Mouse (Mus musculus): ENCODE measurements around the gene Mup2. TPM values are rescaled to one million over a fixed set of nuclear protein-coding genes. Genes with fewer than 3 reads are reported as not detected.

Gene Mup2
- not detected in 2 replicates for polyA plus RNA-seq (2012; rRNA removed)

GRCm38 (mm10) chr4:60154189-60154588 lies at the start of gene Mup2:
Mup2 (minus strand) TSS chr4:60154289.

Other genes with a start within 250 kb of the Mup2 start
- 2.0 and 5.6 TPM in 2 replicates for gene Slc46a2, start 239.2 kb downstream of the Mup2 start, polyA plus RNA-seq (2012; rRNA removed)
- not detected in 2 replicates for gene Mup4, start 193.6 kb downstream of the Mup2 start, polyA plus RNA-seq (2012; rRNA removed)
- gene Mup6, start 190.0 kb downstream of the Mup2 start, polyA plus RNA-seq (2012; rRNA removed), result not detected in 2 replicates
- gene Mup7, start 83.8 kb downstream of the Mup2 start, polyA plus RNA-seq (2012; rRNA removed), result 0.24 TPM in 1 of 2 replicates, not detected in the other
- not detected in 2 replicates for gene Mup8, start 68.3 kb upstream of the Mup2 start, polyA plus RNA-seq (2012; rRNA removed)

Data from stomach, adult 2 months (tissue).